Mouse (Mus musculus) gastrocnemius, adult 8-10 months (tissue): ENCODE results near the gene Crisp2. TPM values are rescaled to one million over a fixed set of nuclear protein-coding genes. Genes with fewer than 3 reads are reported as not detected.

Experiments
- DNase-seq, 2 experiments: peaks; one replicate each; pipeline ENCODE4 v3.0.0; 2022; ENCODE audit warnings: low spot score in 2 of 2
- total RNA-seq, 4 experiments: library from RNA; stranded (reverse); gene quantifications; 2 replicates each; pipeline ENCODE4 v1.2.4; 2022

Gene Crisp2
- total RNA-seq, 4 experiments from 2014 or later = not detected

DNA sequence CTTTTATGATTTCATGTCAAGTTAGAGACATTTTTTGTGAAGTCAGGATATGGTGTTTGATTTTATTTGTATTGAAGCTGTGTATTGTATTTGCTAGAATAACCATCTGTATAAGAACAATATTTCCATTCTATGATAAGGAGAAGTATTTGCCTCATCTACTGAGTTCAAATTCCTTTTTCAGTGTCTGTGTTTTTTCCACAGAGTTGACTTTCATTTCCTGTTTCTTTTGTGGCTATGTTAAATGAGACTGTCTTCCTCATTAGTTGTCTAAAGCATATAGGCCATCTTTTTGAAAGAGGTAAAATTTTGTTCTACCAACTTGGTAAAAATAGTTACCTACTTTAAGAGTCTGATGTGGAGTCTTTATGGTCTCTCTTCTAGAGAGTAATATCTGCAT lies 90.5 kb downstream of the Crisp2 start:
- no peak for DNase-seq

Other genes with a start within 250 kb of the Crisp2 start
- not detected for gene Esp6, start 245.5 kb downstream of the Crisp2 start, total RNA-seq
- not detected for gene Esp4, start 208.4 kb downstream of the Crisp2 start, total RNA-seq
- gene Esp3, start 174.9 kb downstream of the Crisp2 start, total RNA-seq = not detected
- not detected for gene Esp1, start 79.9 kb downstream of the Crisp2 start, total RNA-seq
- not detected for gene Rhag, start 4.1 kb upstream of the Crisp2 start, total RNA-seq
- under 1 TPM; 0.22 to 0.58 (median 0.28) TPM for gene 9130008F23Rik, start 73.6 kb upstream of the Crisp2 start, total RNA-seq
- gene Glyatl3, start 107.3 kb upstream of the Crisp2 start, total RNA-seq = not detected
- gene Mut, start 127.7 kb upstream of the Crisp2 start, total RNA-seq = 10 to 100 TPM; 69.5 to 85.6 (median 75.1) TPM
- gene Cenpq, start 128.0 kb upstream of the Crisp2 start, total RNA-seq = 1 to 10 TPM; 2.1 to 4.3 (median 3.2) TPM